Mouse (Mus musculus) small intestine, adult 2 months (tissue): ENCODE data around the gene Pla2g12b. TPM values are rescaled to one million over a fixed set of nuclear protein-coding genes. Genes with fewer than 3 reads are reported as not detected.

Experiments
- H3K27ac ChIP-seq: fragments of 200-500 bp; 2 replicates; pipeline ENCODE4 v1.5.1; 2012; ENCODE audit warnings: low read depth, low read length, control low read depth, inconsistent platforms; ENCODE audit not compliant: insufficient read depth
- H3K27me3 ChIP-seq: fragments of 200-500 bp; 2 replicates; pipeline ENCODE4 v1.6.1; 2012; ENCODE audit warnings: mild to moderate bottlenecking, moderate library complexity, low read length, inconsistent platforms; ENCODE audit not compliant: control insufficient read depth, insufficient read depth
- H3K36me3 ChIP-seq: fragments of 200-500 bp; 2 replicates; pipeline ENCODE4 v1.6.1; 2012; ENCODE audit warnings: mild to moderate bottlenecking, low read length, control low read depth, inconsistent platforms; ENCODE audit not compliant: control insufficient read depth, insufficient read depth
- H3K4me1 ChIP-seq: fragments of 200-500 bp; 2 replicates; pipeline ENCODE4 v1.6.1; 2012; ENCODE audit warnings: low read length, inconsistent platforms, mixed read lengths; ENCODE audit not compliant: control insufficient read depth, insufficient read depth, insufficient read length
- H3K4me3 ChIP-seq: fragments of 200-500 bp; 2 replicates; pipeline ENCODE4 v1.5.1; 2012; ENCODE audit warnings: low read depth, mild to moderate bottlenecking, control low read depth, inconsistent platforms, low read length, moderate library complexity
- CTCF ChIP-seq: fragments of 200-500 bp; IDR thresholded peaks from 2 replicates; pipeline ENCODE4 v1.5.1; 2012; ENCODE audit warnings: low read depth, mild to moderate bottlenecking, control low read depth, inconsistent platforms, low read length, moderate library complexity, mixed read lengths; ENCODE audit not compliant: insufficient replicate concordance, insufficient read length; ENCODE audit errors: extremely low read depth
- POLR2A ChIP-seq: fragments of 200-500 bp; IDR thresholded peaks from 2 replicates; pipeline ENCODE4 v1.6.1; 2012; ENCODE audit warnings: low read depth, mild to moderate bottlenecking, control low read depth, inconsistent platforms, low read length, moderate library complexity
- WGBS: fragments of 180-500 bp; shearing (Covaris S2); methylation state at CpG from one replicate; pipeline ENCODE4 v1.1.7; 2018; 5-methylcytosine and 5-hydroxymethylcytosine counted together
- polyA plus RNA-seq: library from polyadenylated mRNA; depleted of rRNA; stranded (reverse); fragments of >200 nt; gene quantifications from 2 replicates; pipeline ENCODE4 v1.2.3, GENCODE M21; 2012

Gene Pla2g12b
- polyA plus RNA-seq, 1 experiment = 92.7 TPM

DNA sequence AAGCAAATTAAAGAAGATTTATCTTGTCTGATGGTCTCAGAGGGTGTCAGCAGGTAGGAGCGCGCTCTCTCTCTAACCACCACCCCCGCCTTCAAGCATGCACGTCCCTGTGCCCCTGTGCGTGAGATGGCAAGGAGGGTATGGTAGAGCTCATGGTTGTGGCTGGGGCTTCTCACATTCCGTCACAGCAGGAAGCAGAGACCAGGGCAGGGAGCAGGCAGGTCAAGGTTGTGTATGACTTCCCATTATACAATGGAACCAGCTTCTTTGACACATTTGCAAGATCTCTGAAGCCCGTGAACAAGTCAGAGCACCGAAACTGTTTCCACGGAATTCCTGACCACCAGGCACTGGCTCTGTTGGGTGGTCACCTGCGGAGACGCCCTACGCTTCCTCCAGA lies 6.8 kb downstream of the Pla2g12b start:
- TF ChIP-seq POLR2A = no peak
- no peaks in the 10 kb centered on the region for H3K27me3 ChIP-seq
- peaks cover 13% of the 10 kb centered on the region for H3K36me3 ChIP-seq
- H3K4me3 ChIP-seq = no peak overlapping the region
- H3K27ac ChIP-seq = no peak overlapping the region
- 87% methylated on average over 12 of the region's 12 CpGs for WGBS
- H3K4me1 ChIP-seq = peaks cover 4% of the 10 kb centered on the region

DNA sequence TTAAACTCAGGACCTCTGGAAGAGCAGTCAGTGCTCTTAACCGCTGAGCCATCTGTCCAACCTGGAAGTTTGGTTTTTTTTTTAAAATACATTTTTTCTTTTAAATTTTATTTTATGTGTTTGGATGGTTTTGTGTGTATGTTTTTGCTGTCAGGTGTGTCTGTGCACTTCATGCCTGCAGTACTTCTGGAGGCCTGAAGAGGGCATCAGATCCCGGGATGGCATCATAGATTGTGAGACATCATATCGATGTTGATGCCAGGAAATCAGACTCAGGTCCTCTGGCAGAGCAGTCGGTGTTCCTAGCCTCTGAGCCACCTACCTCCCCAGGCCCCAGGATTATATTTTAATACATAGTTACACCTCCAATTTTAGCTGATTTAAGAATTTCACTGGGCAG lies 10.3 kb downstream of the Pla2g12b start:
- 94% methylated on average over 4 of the region's 4 CpGs for WGBS
- TF ChIP-seq CTCF (peak; percentile 19; the same call in 1 of the 2 replicates), POLR2A (no peak)
- H3K4me3 ChIP-seq = no peak overlapping the region
- peaks cover 19% of the 10 kb centered on the region for H3K36me3 ChIP-seq
- H3K27ac ChIP-seq = no peak overlapping the region
- H3K27me3 ChIP-seq = no peaks in the 10 kb centered on the region
- H3K4me1 ChIP-seq = no peaks in the 10 kb centered on the region

DNA sequence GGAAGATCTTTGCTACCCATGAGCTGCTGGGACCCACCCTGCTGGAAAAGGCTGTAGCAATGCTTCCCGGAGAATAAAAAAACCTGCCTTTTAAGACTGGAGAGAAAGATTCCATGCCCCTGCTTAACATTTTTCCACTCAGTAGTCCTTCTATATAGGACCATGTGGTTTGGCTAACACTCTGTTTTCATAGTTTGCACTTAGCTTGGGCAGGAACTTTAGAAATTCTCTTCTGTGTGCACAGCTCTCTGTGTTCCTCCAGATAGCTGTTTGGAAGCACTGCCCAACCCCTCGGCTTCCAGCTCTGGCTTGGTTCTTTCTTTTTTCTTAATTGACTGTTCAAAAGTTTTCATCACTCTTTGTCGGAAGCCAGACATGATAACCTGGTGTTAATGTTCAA lies 13.2 kb downstream of the Pla2g12b start:
- Histone ChIP-seq H3K27ac (no peak overlapping the region), H3K27me3 (no peaks in the 10 kb centered on the region), H3K36me3 (peaks cover 26% of the 10 kb centered on the region), H3K4me3 (no peak overlapping the region), H3K4me1 (no peaks in the 10 kb centered on the region)
- WGBS = 82% methylated on average over 3 of the region's 3 CpGs
- TF ChIP-seq POLR2A (no peak), CTCF (no peak)

DNA sequence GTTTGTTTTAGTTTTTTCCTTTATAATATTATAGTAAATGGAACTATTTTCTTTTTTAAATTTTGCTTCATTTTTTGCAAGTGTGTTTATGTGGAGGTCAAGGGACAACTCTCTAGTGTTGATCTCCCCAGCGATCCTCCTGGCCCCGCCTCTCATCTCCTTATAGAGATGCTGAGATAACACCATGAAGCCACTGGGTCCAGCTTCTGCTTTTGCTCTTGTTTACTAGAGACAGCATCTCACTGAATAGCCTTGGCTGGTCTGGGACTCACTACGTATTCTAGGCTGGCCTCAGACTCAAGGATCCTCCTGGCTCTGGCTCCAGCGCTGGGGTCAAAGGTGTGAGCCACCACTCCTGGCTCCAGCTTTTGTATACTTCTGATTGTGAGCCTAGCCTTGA lies 16.1 kb downstream of the Pla2g12b start:
- Histone ChIP-seq H3K27me3 (no peaks in the 10 kb centered on the region), H3K27ac (no peak overlapping the region), H3K4me1 (no peaks in the 10 kb centered on the region), H3K4me3 (no peak overlapping the region), H3K36me3 (peaks cover 30% of the 10 kb centered on the region)
- 76% methylated on average over 4 of the region's 4 CpGs for WGBS
- TF ChIP-seq CTCF (no peak), POLR2A (no peak)

DNA sequence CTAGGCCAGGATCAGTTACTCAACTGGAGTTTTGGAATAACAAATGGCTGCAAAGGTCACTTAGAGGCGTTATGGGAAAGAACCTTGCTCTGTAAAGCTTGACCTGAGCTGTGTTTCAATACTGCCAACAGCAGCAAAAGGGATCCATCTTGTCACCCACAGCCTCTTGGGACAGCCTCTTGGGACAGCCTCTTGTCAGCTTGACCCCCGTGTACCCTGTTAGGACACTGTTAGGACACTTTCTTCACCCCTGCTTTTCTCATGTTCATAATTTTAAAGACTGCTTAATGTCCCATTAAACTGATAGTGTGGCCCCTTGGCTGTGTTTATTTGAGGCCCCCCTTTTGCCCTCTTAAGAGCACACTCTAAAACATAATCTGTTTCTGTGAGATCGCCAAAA lies 21.0 kb downstream of the Pla2g12b start:
- WGBS = 78% methylated on average over 3 of the region's 3 CpGs
- Histone ChIP-seq H3K4me1 (peaks cover 3% of the 10 kb centered on the region; the same call in 1 of the 2 replicates), H3K4me3 (no peak overlapping the region), H3K36me3 (peaks cover 14% of the 10 kb centered on the region), H3K27ac (no peak overlapping the region), H3K27me3 (no peaks in the 10 kb centered on the region)
- no peak for TF ChIP-seq CTCF
- TF ChIP-seq POLR2A = no peak

DNA sequence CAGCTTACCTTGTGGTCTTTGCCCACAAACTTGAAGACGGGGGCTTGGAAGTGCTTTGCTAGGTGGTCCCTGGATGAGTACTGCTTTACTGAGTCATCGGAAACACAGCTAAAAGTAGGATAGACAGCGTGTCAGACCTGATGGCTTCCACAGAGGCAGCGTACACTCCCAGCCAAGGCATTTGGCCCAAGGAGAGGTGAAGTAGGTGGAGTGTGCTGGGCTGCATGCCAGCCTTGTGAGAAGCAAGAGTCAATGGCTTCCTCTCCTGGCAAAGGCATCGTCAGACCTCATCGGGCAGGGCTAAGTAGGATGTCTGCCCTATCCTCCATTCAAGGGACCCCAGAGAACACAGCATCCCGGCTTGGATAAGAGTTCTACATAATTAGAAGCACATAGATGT lies 21.9 kb downstream of the Pla2g12b start:
- Histone ChIP-seq H3K27me3 (no peaks in the 10 kb centered on the region), H3K4me1 (peaks cover 12% of the 10 kb centered on the region; the same call in 1 of the 2 replicates), H3K4me3 (no peak overlapping the region), H3K36me3 (peaks cover 10% of the 10 kb centered on the region), H3K27ac (no peak overlapping the region)
- WGBS = 54% methylated on average over 7 of the region's 7 CpGs
- TF ChIP-seq CTCF (no peak), POLR2A (no peak)

DNA sequence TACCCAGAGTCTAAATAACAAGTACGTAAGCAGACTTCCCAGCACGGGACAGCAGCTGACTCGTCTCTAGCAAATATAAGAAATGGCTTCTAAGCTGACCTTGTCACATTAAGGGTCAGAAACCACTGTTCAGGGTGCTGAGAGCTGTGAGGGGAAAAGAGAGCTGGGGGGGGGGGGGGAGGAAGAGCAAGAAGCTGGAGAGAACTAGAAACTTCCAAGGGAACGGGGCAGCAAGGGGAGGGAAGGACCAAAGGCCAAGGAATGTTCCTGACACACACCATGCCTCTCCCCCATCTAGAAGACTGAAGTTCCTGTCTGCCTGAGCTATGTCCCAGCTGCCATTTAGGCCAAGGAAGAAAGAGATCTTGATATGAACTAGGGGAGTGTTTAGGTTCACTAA lies 22.9 kb downstream of the Pla2g12b start:
- H3K4me1 ChIP-seq = peaks cover 14% of the 10 kb centered on the region; the same call in 1 of the 2 replicates
- no peaks in the 10 kb centered on the region for H3K27me3 ChIP-seq
- peaks cover 9% of the 10 kb centered on the region for H3K36me3 ChIP-seq
- TF ChIP-seq POLR2A (no peak), CTCF (no peak)
- H3K4me3 ChIP-seq = no peak overlapping the region
- WGBS = 77% methylated on average over 4 of the region's 4 CpGs
- H3K27ac ChIP-seq = no peak overlapping the region

DNA sequence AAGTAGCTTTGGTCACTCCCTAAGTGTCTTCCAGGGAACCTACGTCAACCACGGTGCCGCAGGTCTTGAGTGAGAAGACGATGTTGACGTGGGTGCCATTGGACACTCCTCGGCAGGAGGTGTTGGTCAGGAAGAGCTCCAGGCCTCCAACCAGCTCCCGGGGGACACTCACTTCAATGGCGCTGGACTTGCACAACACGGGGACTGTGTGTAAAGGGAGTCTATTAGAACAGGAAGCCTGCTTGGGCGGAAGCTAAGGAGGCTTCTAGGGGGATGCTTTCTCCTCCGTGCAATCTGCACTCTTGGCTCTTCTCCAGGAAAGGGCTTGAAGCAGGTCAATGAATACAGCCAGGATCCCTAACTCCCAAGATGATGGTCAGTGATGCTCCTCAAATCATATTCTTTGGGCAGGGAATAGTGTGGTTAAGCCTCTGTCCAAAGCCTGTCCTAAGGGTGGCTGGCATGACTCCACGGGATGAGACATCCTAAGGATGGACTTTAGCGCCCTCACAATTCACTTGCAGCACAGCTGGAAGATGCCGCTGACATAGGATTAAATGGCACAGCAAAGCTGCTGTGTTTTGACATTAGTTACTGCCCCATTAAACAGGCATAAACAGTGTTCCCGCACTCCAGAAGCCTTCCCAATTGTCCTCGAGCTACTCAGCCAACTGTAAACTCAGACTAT lies 26.1 kb downstream of the Pla2g12b start:
- no peaks in the 10 kb centered on the region for H3K36me3 ChIP-seq
- 80% methylated on average over 16 of the region's 16 CpGs for WGBS
- TF ChIP-seq POLR2A (no peak), CTCF (no peak)
- no peak overlapping the region for H3K4me3 ChIP-seq
- no peaks in the 10 kb centered on the region for H3K27me3 ChIP-seq
- peak overlapping the region; percentile 64 for H3K27ac ChIP-seq
- peaks cover 15% of the 10 kb centered on the region; the same call in 1 of the 2 replicates for H3K4me1 ChIP-seq
